Mouse (Mus musculus) stomach, embryonic 14.5 days (tissue): Measurements from ENCODE around the gene 1600014C23Rik. TPM values are rescaled to one million over a fixed set of nuclear protein-coding genes. Genes with fewer than 3 reads are reported as not detected.

Experiments
- ATAC-seq: fragments of 200-750 bp; cut with Nextera tagmentation; 2 replicates; pipeline ENCODE4 v1.8.0; 2017; ENCODE audit warnings: low read depth, moderate TSS enrichment; ENCODE audit not compliant: insufficient number of reproducible peaks, insufficient read depth, low FRiP score
- H3K27ac ChIP-seq: fragments of 300-500 bp; sonication (generic); 2 replicates; pipeline ENCODE4 v1.5.1; 2014; ENCODE audit warnings: mild to moderate bottlenecking, low read length, moderate library complexity, mixed read lengths
- H3K27me3 ChIP-seq: fragments of 300-500 bp; sonication (generic); 2 replicates; pipeline ENCODE4 v1.6.1; 2014; ENCODE audit warnings: low read length, control low read depth, mixed read lengths; ENCODE audit not compliant: control insufficient read depth, insufficient read depth
- H3K36me3 ChIP-seq: fragments of 300-500 bp; sonication (generic); 2 replicates; pipeline ENCODE4 v1.6.1; 2014; ENCODE audit warnings: mild to moderate bottlenecking, control low read depth, low read length, moderate library complexity, mixed read lengths; ENCODE audit not compliant: control insufficient read depth, insufficient read depth
- H3K4me1 ChIP-seq: fragments of 300-500 bp; sonication (generic); 2 replicates; pipeline ENCODE4 v1.6.1; 2014; ENCODE audit warnings: low read length, control low read depth, mixed read lengths; ENCODE audit not compliant: control insufficient read depth, insufficient read depth
- H3K4me2 ChIP-seq: fragments of 300-500 bp; sonication (generic); replicated peaks from 2 replicates; pipeline ENCODE4 v1.6.1; 2014; ENCODE audit warnings: low read depth, low read length, control low read depth
- H3K4me3 ChIP-seq: fragments of 300-500 bp; sonication (generic); 2 replicates; pipeline ENCODE4 v1.5.1; 2014; ENCODE audit warnings: low read depth, low read length, control low read depth
- H3K9ac ChIP-seq: fragments of 300-500 bp; sonication (generic); replicated peaks from 2 replicates; pipeline ENCODE4 v1.6.1; 2014; ENCODE audit warnings: low read depth, mild to moderate bottlenecking, control low read depth, low read length, moderate library complexity, mixed read lengths
- H3K9me3 ChIP-seq: fragments of 300-500 bp; sonication (generic); 2 replicates; pipeline ENCODE4 v1.6.1; 2016; ENCODE audit warnings: low read depth, low read length, control low read depth; ENCODE audit not compliant: control insufficient read depth
- whole genome bisulfite sequencing: fragments of 180-500 bp; shearing (Covaris S2); extraction: QIAGEN DNeasy Blood & Tissue Kit; methylation state at CpG from one replicate; pipeline ENCODE4 v1.1.7; 2014; 5-methylcytosine and 5-hydroxymethylcytosine counted together
- polyA plus RNA-seq: library from polyadenylated mRNA; unstranded; fragments of >200 nt; fragmentation: Nextera tagmentation; extraction: Ambion mirVana; gene quantifications from 2 replicates; pipeline ENCODE4 v1.2.1, GENCODE M21; 2014

The 1600014C23Rik gene
- polyA plus RNA-seq: 0.72 TPM in 1 of 2 replicates, not detected in the other

GRCm38 (mm10) chr17:45733735-45734301 lies at the start of gene 1600014C23Rik:
Gene 1600014C23Rik (minus strand): TSS chr17:45733844.
- no peaks in the 10 kb centered on the region for H3K36me3 ChIP-seq
- H3K4me2 ChIP-seq: peak within 1 kb of the TSS; percentile 81
- H3K4me3 ChIP-seq: peak within 1 kb of the TSS; percentile 25
- no peak within 1 kb of the TSS for H3K27ac ChIP-seq
- H3K27me3 ChIP-seq: no peaks in the 10 kb centered on the region
- peaks cover 25% of the 10 kb centered on the region for H3K4me1 ChIP-seq
- no peaks in the 10 kb centered on the region for H3K9me3 ChIP-seq
- no peak for ATAC-seq
- 2% methylated on average over 40 of the region's 41 CpGs for WGBS
- H3K9ac ChIP-seq: peak within 1 kb of the TSS; percentile 41

GRCm38 (mm10) chr17:45778446-45778845 lies 44.8 kb upstream of the 1600014C23Rik start:
- Histone ChIP-seq H3K27ac (no peak overlapping the region), H3K4me2 (no peak overlapping the region), H3K36me3 (no peaks in the 10 kb centered on the region), H3K27me3 (no peaks in the 10 kb centered on the region), H3K9ac (no peak overlapping the region), H3K4me1 (no peaks in the 10 kb centered on the region), H3K4me3 (no peak overlapping the region), H3K9me3 (no peaks in the 10 kb centered on the region)
- no peak for ATAC-seq
- WGBS: 91% methylated on average over 4 of the region's 4 CpGs

- H3K27ac ChIP-seq: no peak overlapping the region
- no peak overlapping the region for H3K4me2 ChIP-seq
- no peak for ATAC-seq
- H3K4me1 ChIP-seq: no peaks in the 10 kb centered on the region
- WGBS: 84% methylated on average over 6 of the region's 6 CpGs
- no peaks in the 10 kb centered on the region for H3K9me3 ChIP-seq
- no peak overlapping the region for H3K4me3 ChIP-seq
- H3K9ac ChIP-seq: no peak overlapping the region
- no peaks in the 10 kb centered on the region for H3K27me3 ChIP-seq
- no peaks in the 10 kb centered on the region for H3K36me3 ChIP-seq
Observed at GRCm38 (mm10) chr17:45777431-45777830, 43.8 kb upstream of the 1600014C23Rik start.

GRCm38 (mm10) chr17:45776185-45776584 lies 42.5 kb upstream of the 1600014C23Rik start:
- Histone ChIP-seq H3K9ac (no peak overlapping the region), H3K9me3 (no peaks in the 10 kb centered on the region), H3K27me3 (no peaks in the 10 kb centered on the region), H3K36me3 (no peaks in the 10 kb centered on the region), H3K4me3 (no peak overlapping the region), H3K27ac (no peak overlapping the region), H3K4me2 (no peak overlapping the region), H3K4me1 (no peaks in the 10 kb centered on the region)
- no peak for ATAC-seq
- 89% methylated on average over 8 of the region's 8 CpGs for WGBS

- Histone ChIP-seq H3K9me3 (no peaks in the 10 kb centered on the region), H3K4me2 (no peak overlapping the region), H3K27me3 (no peaks in the 10 kb centered on the region), H3K4me3 (no peak overlapping the region), H3K9ac (no peak overlapping the region), H3K4me1 (peaks cover 4% of the 10 kb centered on the region; the same call in 1 of the 2 replicates), H3K36me3 (no peaks in the 10 kb centered on the region), H3K27ac (no peak overlapping the region)
- WGBS: 90% methylated on average over 9 of the region's 9 CpGs
- no peak for ATAC-seq
Observed at GRCm38 (mm10) chr17:45775468-45775867, 41.8 kb upstream of the 1600014C23Rik start.

GRCm38 (mm10) chr17:45772566-45772965 lies 38.9 kb upstream of the 1600014C23Rik start:
- no peak for ATAC-seq
- 61% methylated on average over 3 of the region's 3 CpGs for WGBS
- H3K27me3 ChIP-seq: no peaks in the 10 kb centered on the region

GRCm38 (mm10) chr17:45772096-45772495 lies 38.5 kb upstream of the 1600014C23Rik start:
- Histone ChIP-seq H3K27ac (no peak overlapping the region), H3K4me2 (no peak overlapping the region), H3K36me3 (no peaks in the 10 kb centered on the region), H3K9ac (no peak overlapping the region), H3K9me3 (no peaks in the 10 kb centered on the region), H3K4me1 (peaks cover 17% of the 10 kb centered on the region), H3K27me3 (no peaks in the 10 kb centered on the region), H3K4me3 (no peak overlapping the region)
- ATAC-seq: no peak
- WGBS: 87% methylated on average over 8 of the region's 8 CpGs

More at GRCm38 (mm10) chr17:45772566-45772965, 38.9 kb upstream of the 1600014C23Rik start:
- no peak overlapping the region for H3K9ac ChIP-seq
- no peaks in the 10 kb centered on the region for H3K9me3 ChIP-seq
- peaks cover 12% of the 10 kb centered on the region for H3K4me1 ChIP-seq
- H3K4me3 ChIP-seq: no peak overlapping the region
- no peaks in the 10 kb centered on the region for H3K36me3 ChIP-seq
- no peak overlapping the region for H3K27ac ChIP-seq
- H3K4me2 ChIP-seq: no peak overlapping the region

GRCm38 (mm10) chr17:45770441-45770840 lies 36.8 kb upstream of the 1600014C23Rik start:
- H3K27me3 ChIP-seq: no peaks in the 10 kb centered on the region
- no peak overlapping the region for H3K4me3 ChIP-seq
- H3K27ac ChIP-seq: peak overlapping the region; percentile 15; the same call in 1 of the 2 replicates
- H3K4me2 ChIP-seq: no peak overlapping the region
- ATAC-seq: no peak
- no peaks in the 10 kb centered on the region for H3K9me3 ChIP-seq
- no peaks in the 10 kb centered on the region for H3K36me3 ChIP-seq
- 39% methylated on average over 6 of the region's 6 CpGs for WGBS
- no peak overlapping the region for H3K9ac ChIP-seq
- peaks cover 31% of the 10 kb centered on the region for H3K4me1 ChIP-seq

- ATAC-seq: no peak
- Histone ChIP-seq H3K27me3 (no peaks in the 10 kb centered on the region), H3K27ac (no peak overlapping the region; the same call in 1 of the 2 replicates), H3K4me2 (no peak overlapping the region), H3K9ac (no peak overlapping the region), H3K9me3 (no peaks in the 10 kb centered on the region), H3K36me3 (no peaks in the 10 kb centered on the region), H3K4me3 (no peak overlapping the region), H3K4me1 (peaks cover 31% of the 10 kb centered on the region)
- 78% methylated on average over 6 of the region's 6 CpGs for WGBS
Observed at GRCm38 (mm10) chr17:45769821-45770220, 36.2 kb upstream of the 1600014C23Rik start.
